Mouse (Mus musculus) liver, embryonic 14.5 days (tissue): ENCODE results near the gene Wfdc3. TPM values are rescaled to one million over a fixed set of nuclear protein-coding genes. Genes with fewer than 3 reads are reported as not detected.
"Not testable (repeated sequence)": the region's sequence is repeated elsewhere in the genome, so short reads cannot be mapped to it uniquely, and the experiment has no call there.

Experiments
- ATAC-seq: fragments of 200-750 bp; cut with Nextera tagmentation; 2 replicates; pipeline ENCODE4 v1.8.0; 2017; ENCODE audit warnings: moderate number of reproducible peaks, mild to moderate bottlenecking, moderate library complexity; ENCODE audit not compliant: insufficient read depth
- DNase-seq, 3 experiments: peaks; one replicate each; pipeline ENCODE4 v3.0.0-alpha.2; 2012 to 2013; ENCODE audit warnings: low read depth in 3 of 3, low spot score in 3 of 3
- H3K27ac ChIP-seq: fragments of 300-500 bp; sonication (generic); 2 replicates; pipeline ENCODE4 v1.5.1; 2014; ENCODE audit warnings: moderate library complexity, mild to moderate bottlenecking, control low read depth, inconsistent platforms
- H3K27me3 ChIP-seq: fragments of 300-500 bp; sonication (generic); 2 replicates; pipeline ENCODE4 v1.6.1; 2014; ENCODE audit warnings: mild to moderate bottlenecking, low read length, moderate library complexity; ENCODE audit not compliant: control insufficient read depth, insufficient read depth
- H3K36me3 ChIP-seq: fragments of 300-500 bp; sonication (generic); replicated peaks from 2 replicates; pipeline ENCODE4 v1.6.1; 2014; ENCODE audit warnings: low read depth; ENCODE audit not compliant: control insufficient read depth, insufficient read depth
- H3K4me1 ChIP-seq, 2 experiments: fragments of 200-500 bp in 1 of 2; fragments of 300-500 bp in 1 of 2; sonication (generic) in 1 of 2; replicated peaks; 2 replicates each; pipeline ENCODE4 v1.6.1; 2012 to 2014; ENCODE audit warnings: antibody characterized with exemption in 1 of 2, inconsistent platforms in 1 of 2, low read length in 1 of 2; ENCODE audit not compliant: control insufficient read depth in 2 of 2, insufficient read depth in 2 of 2
- H3K4me2 ChIP-seq: fragments of 300-500 bp; sonication (generic); 2 replicates; pipeline ENCODE4 v1.6.1; 2014; ENCODE audit warnings: low read depth, mild to moderate bottlenecking, control low read depth, moderate library complexity
- H3K4me3 ChIP-seq, 2 experiments: fragments of 200-500 bp in 1 of 2; fragments of 300-500 bp in 1 of 2; sonication (generic) in 1 of 2; 2 replicates each; pipeline ENCODE4 v1.5.1; 2012 to 2014; ENCODE audit warnings: low read depth in 2 of 2, low read length in 2 of 2, mild to moderate bottlenecking in 2 of 2, control low read depth in 1 of 2, inconsistent platforms in 1 of 2, moderate library complexity in 1 of 2; ENCODE audit not compliant: insufficient read depth in 1 of 2
- H3K9ac ChIP-seq: fragments of 300-500 bp; sonication (generic); replicated peaks from 2 replicates; pipeline ENCODE4 v1.6.1; 2014; ENCODE audit warnings: mild to moderate bottlenecking, control low read depth, moderate library complexity
- H3K9me3 ChIP-seq: fragments of 300-500 bp; sonication (generic); 2 replicates; pipeline ENCODE4 v1.6.1; 2016; ENCODE audit warnings: low read length, mixed read lengths; ENCODE audit not compliant: control insufficient read depth
- CTCF ChIP-seq: IDR thresholded peaks from 2 replicates; pipeline ENCODE4 v1.5.1; 2016; ENCODE audit warnings: antibody characterized with exemption, low read depth, control low read depth
- EP300 ChIP-seq: IDR thresholded peaks from 2 replicates; pipeline ENCODE4 v1.6.1; 2016; ENCODE audit warnings: antibody characterized with exemption, low read depth
- WGBS: fragments of 180-500 bp; shearing (Covaris S2); extraction: QIAGEN DNeasy Blood & Tissue Kit; methylation state at CpG from one replicate; pipeline ENCODE4 v1.1.7; 2014; ENCODE audit not compliant: insufficient replicate concordance; 5-methylcytosine and 5-hydroxymethylcytosine counted together
- polyA plus RNA-seq, 2 experiments: library from polyadenylated mRNA; depleted of rRNA in 1 of 2; stranded (reverse) in 1 of 2; unstranded in 1 of 2; fragments of >200 nt; fragmentation: Nextera tagmentation in 1 of 2; extraction: Ambion mirVana in 1 of 2; gene quantifications; 2 replicates each; pipeline versions ENCODE4 v1.2.1 to v1.2.3; 2012 to 2014

The Wfdc3 gene
- polyA plus RNA-seq, 2 experiments: 1.9 to 2.1 TPM

DNA sequence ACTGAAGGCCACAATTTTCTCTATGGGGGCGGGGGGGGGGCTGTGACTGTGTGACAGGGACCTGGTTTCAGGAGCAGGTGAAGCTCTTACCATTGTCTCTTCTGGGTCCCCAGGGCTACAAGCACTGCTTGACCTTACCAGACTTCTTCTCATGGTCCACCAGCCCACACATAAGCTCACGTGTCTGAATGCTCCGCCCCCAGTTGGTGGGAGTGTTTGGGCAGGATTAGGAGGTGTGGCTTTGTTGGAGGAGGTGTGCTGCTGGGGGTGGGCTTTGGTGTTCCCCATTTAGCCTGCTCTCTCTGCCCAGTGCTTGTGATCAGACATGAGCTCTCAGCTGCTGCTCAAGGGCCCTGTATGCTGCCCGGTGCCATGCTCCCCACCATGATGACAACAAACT, 22.5 kb downstream of the Wfdc3 start:
- Histone ChIP-seq H3K27ac (no peak overlapping the region), H3K4me1 (no peaks in the 10 kb centered on the region), H3K27me3 (no peaks in the 10 kb centered on the region), H3K4me2 (no peak overlapping the region), H3K36me3 (no peaks in the 10 kb centered on the region), H3K4me3 (no peak overlapping the region), H3K9ac (no peak overlapping the region), H3K9me3 (no peaks in the 10 kb centered on the region)
- DNase-seq: no peak
- ATAC-seq: no peak
- 54% methylated on average over 4 of the region's 4 CpGs for WGBS
- TF ChIP-seq EP300: no peak
- TF ChIP-seq CTCF: no peak

DNA sequence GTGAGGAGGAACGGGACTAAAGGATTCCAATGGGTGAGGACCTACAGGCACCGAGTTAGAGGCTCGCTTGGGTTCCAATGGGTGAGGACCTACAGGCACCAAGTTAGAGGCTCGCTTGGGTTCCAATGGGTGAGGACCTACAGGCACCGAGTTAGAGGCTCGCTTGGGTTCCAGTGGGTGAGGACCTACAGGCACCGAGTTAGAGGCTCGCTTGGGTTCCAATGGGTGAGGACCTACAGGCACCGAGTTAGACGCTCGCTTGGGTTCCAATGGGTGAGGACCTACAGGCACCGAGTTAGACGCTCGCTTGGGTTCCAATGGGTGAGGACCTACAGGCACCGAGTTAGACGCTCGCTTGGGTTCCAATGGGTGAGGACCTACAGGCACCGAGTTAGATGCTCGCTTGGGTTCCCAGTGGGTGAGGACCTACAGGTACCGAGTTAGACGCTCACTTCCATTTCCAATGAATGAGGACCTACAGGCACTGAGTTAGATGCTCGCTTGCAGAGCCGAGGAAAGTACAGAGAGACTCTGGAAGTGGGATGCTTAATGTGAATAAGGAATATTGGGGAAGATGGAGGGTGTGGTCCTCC, 29.4 kb downstream of the Wfdc3 start:
- not testable (repeated sequence) for H3K36me3 ChIP-seq, H3K9ac ChIP-seq, H3K4me2 ChIP-seq, H3K9me3 ChIP-seq, H3K27me3 ChIP-seq, H3K4me1 ChIP-seq, H3K27ac ChIP-seq, DNase-seq, H3K4me3 ChIP-seq, ATAC-seq
- 74% methylated on average over 21 of the region's 23 CpGs for WGBS

GRCm38 (mm10) chr2:164715005-164715404, 30.7 kb downstream of the Wfdc3 start, which contains the start of gene Spint5:
TSS of gene Spint5 (plus strand) at chr2:164715305.
- TF ChIP-seq EP300: no peak
- TF ChIP-seq CTCF: no peak
- ATAC-seq: no peak
- H3K27me3 ChIP-seq: no peaks in the 10 kb centered on the region
- 53% methylated on average over 6 of the region's 6 CpGs for WGBS
- H3K4me2 ChIP-seq: no peak within 1 kb of the TSS
- no peaks in the 10 kb centered on the region for H3K4me1 ChIP-seq
- no peak within 1 kb of the TSS for H3K4me3 ChIP-seq
- H3K36me3 ChIP-seq: no peaks in the 10 kb centered on the region
- H3K27ac ChIP-seq: no peak within 1 kb of the TSS
- no peaks in the 10 kb centered on the region for H3K9me3 ChIP-seq
- DNase-seq: no peak
- H3K9ac ChIP-seq: no peak within 1 kb of the TSS

GRCm38 (mm10) chr2:164705991-164706390, 39.7 kb downstream of the Wfdc3 start:
- ATAC-seq: no peak
- Histone ChIP-seq H3K36me3 (no peaks in the 10 kb centered on the region), H3K4me3 (no peak overlapping the region), H3K9me3 (no peaks in the 10 kb centered on the region), H3K4me2 (no peak overlapping the region), H3K27ac (no peak overlapping the region), H3K4me1 (no peaks in the 10 kb centered on the region), H3K27me3 (no peaks in the 10 kb centered on the region), H3K9ac (no peak overlapping the region)
- 70% methylated on average over 14 of the region's 14 CpGs for WGBS
- no peak for DNase-seq
- no peak for TF ChIP-seq CTCF
- no peak for TF ChIP-seq EP300

- Histone ChIP-seq H3K4me1 (no peaks in the 10 kb centered on the region), H3K4me2 (no peak overlapping the region), H3K9ac (no peak overlapping the region), H3K27ac (no peak overlapping the region), H3K9me3 (no peaks in the 10 kb centered on the region), H3K36me3 (no peaks in the 10 kb centered on the region), H3K4me3 (no peak overlapping the region), H3K27me3 (no peaks in the 10 kb centered on the region)
- ATAC-seq (no peak), DNase-seq (no peak)
- no peak for TF ChIP-seq EP300
- no peak for TF ChIP-seq CTCF
- WGBS: 73% methylated on average over 6 of the region's 6 CpGs
Measured at GRCm38 (mm10) chr2:164705328-164705727, 40.4 kb downstream of the Wfdc3 start.

DNA sequence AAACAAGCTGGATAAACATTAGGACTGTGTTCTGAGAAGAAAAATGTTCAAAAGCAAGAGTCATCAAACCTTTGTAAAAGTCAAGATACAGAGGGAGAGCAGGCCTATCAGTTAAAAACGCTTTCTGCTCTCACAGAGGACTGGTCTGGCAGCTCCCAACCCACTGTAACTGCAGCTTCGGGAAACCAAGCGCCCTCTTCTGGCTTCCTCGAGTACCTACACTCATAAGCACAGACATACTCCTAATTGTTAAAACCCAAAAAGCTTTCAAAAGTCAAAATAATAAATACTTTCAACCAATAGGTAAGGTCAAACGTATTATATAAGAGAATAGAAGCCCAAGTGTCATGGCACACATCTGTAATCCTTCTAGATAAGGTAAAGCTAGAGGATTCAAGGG, 41.5 kb downstream of the Wfdc3 start:
- no peaks in the 10 kb centered on the region for H3K4me1 ChIP-seq
- H3K27ac ChIP-seq: no peak overlapping the region
- DNase-seq (no peak), ATAC-seq (no peak)
- WGBS: 66% methylated on average over 5 of the region's 5 CpGs
- no peaks in the 10 kb centered on the region for H3K27me3 ChIP-seq
- H3K9me3 ChIP-seq: no peaks in the 10 kb centered on the region
- no peak for TF ChIP-seq EP300
- TF ChIP-seq CTCF: no peak
- no peak overlapping the region for H3K4me3 ChIP-seq
- H3K36me3 ChIP-seq: no peaks in the 10 kb centered on the region
- H3K4me2 ChIP-seq: no peak overlapping the region
- H3K9ac ChIP-seq: no peak overlapping the region
